Mouse (Mus musculus) myocyte (in vitro differentiated cells): Measurements from ENCODE around the gene Syt2.

Experiments used
- E2F4 ChIP-seq: IDR thresholded peaks from one replicate; pipeline ENCODE4 v1.6.1; 2011; ENCODE audit warnings: mild to moderate bottlenecking, control low read depth, moderate library complexity; ENCODE audit not compliant: insufficient read depth
- MAX ChIP-seq: IDR thresholded peaks from one replicate; pipeline ENCODE4 v1.6.1; 2011; ENCODE audit warnings: low read depth, mild to moderate bottlenecking, control low read depth
- MYOD1 ChIP-seq, 3 experiments: IDR thresholded peaks; one replicate each; pipeline ENCODE4 v1.6.1; 2011; ENCODE audit warnings: control low read depth in 2 of 3, low read depth in 2 of 3, mild to moderate bottlenecking in 2 of 3, moderate library complexity in 1 of 3; ENCODE audit not compliant: insufficient read length in 2 of 3, control insufficient read depth in 1 of 3
- MYOG ChIP-seq, 3 experiments: IDR thresholded peaks; one replicate each; pipeline ENCODE4 v1.6.1; 2011; ENCODE audit warnings: control low read depth in 2 of 3, low read depth in 2 of 3, mild to moderate bottlenecking in 2 of 3; ENCODE audit not compliant: insufficient read length in 2 of 3, control insufficient read depth in 1 of 3, insufficient read depth in 1 of 3
- POLR2A ChIP-seq: IDR thresholded peaks from one replicate; pipeline ENCODE4 v1.6.1; 2011; ENCODE audit warnings: low read depth, mild to moderate bottlenecking, control low read depth, moderate library complexity; ENCODE audit not compliant: insufficient read length
- POLR2AphosphoS2 ChIP-seq: IDR thresholded peaks from one replicate; pipeline ENCODE4 v1.6.1; 2011; ENCODE audit warnings: low read depth, control low read depth; ENCODE audit not compliant: insufficient read length
- REST ChIP-seq: IDR thresholded peaks from one replicate; pipeline ENCODE4 v1.6.1; 2011; ENCODE audit warnings: mild to moderate bottlenecking, control low read depth, moderate library complexity; ENCODE audit not compliant: insufficient read depth, insufficient read length
- SRF ChIP-seq: IDR thresholded peaks from one replicate; pipeline ENCODE4 v1.6.1; 2011; ENCODE audit warnings: low read depth; ENCODE audit not compliant: control insufficient read depth, insufficient read length
- USF1 ChIP-seq: IDR thresholded peaks from one replicate; pipeline ENCODE4 v1.6.1; 2011; ENCODE audit warnings: low read depth, mild to moderate bottlenecking, control low read depth, moderate library complexity

DNA sequence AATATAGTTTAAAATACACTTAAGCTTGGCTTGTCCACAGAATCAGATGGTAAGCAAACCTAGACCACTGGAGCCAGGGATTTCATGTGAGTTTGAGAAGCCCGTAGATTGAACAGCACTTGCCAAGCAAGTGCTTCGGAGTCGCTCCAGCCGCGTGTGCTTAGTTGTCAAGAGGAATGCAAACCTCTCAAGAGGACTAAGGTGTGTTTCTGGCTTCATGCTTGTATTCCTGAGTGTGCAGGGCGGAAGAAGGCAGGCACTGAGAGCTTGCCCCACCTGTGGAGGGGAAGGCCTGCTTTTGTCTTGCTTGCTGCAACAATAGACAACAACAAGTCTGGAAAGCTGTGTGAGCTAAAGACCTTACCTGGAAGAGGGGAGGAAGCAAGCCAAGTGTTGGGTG lies 2.8 kb upstream of the Syt2 start:
- TF ChIP-seq POLR2A (no peak), USF1 (no peak), MAX (no peak), MYOD1 (IDR thresholded peaks at IDR 0.05; ENCODE audit: control insufficient read depth in 1 of 3, insufficient read length in 2 of 3, low read depth in 2 of 3) (no peak), REST (no peak), E2F4 (no peak), POLR2AphosphoS2 (no peak), MYOG (IDR thresholded peaks at IDR 0.05; ENCODE audit: control insufficient read depth in 1 of 3, insufficient read depth in 1 of 3, insufficient read length in 2 of 3, low read depth in 2 of 3) (no peak), SRF (no peak)
